Comparison of ENCODE assay signal across 19 mouse cellular contexts in the genomic region with DNA sequence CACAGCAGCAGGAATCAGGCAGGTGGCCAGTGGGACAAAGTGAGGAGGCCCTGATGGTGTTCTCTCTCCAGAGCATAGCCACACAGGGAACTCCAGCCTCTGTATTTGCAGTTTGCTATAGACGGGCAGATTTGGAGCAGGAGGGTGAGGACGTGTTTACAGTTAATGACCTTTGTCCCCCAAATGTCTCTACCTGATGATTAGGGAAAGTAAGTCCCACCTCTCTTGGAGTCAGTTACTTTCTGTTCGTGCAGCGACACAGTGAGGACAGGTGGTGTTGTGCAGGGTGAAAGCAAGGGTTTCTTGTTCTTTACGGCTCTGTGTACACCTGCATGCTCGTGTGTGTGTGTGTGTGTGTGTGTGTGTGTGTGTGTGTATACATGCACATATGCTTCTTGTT.
A peak's percentile ranks its signal among the peaks of the same experiment; 100 is the strongest.
DNase-seq lines count a peak whose midpoint lies in the region; ATAC-seq and TF ChIP-seq lines count a peak whose summit lies in the region.
"Had no signal": no experiment of that assay in that cellular context is flagged by ENCODE, and none has a peak within 500 bp of the region (broad histone marks: within the 10 kb centered on the region; RNA-seq: fewer than 3 reads in every experiment).

No protein-coding gene starts in this region.

- 43% methylated on average over 6 of the region's 6 CpGs for WGBS in intestine, embryonic 16.5 days
- 19% methylated on average over 6 of the region's 6 CpGs for WGBS in liver, adult 2 months
- 50% methylated on average over 6 of the region's 6 CpGs for WGBS in liver, embryonic 16.5 days (ENCODE audit: insufficient replicate concordance)
- 49% methylated on average over 6 of the region's 6 CpGs for WGBS in stomach, postnatal 0 days
- WGBS in hindbrain, embryonic 13.5 days = 81% methylated on average over 6 of the region's 6 CpGs

- no peaks in the 10 kb centered on the region for H3K79me2 ChIP-seq in liver, adult 2 months (ENCODE audit: control insufficient read depth, insufficient read depth, low read length)

- peak; percentile 91 for ATAC-seq in intestine, embryonic 16.5 days
- peak; percentile 86 for ATAC-seq in liver, embryonic 16.5 days (ENCODE audit: low read depth)
- ATAC-seq in stomach, postnatal 0 days (ENCODE audit: low FRiP score, low TSS enrichment) = peak; percentile 83
- no peak for ATAC-seq in hindbrain, embryonic 13.5 days (ENCODE audit: low FRiP score)
- ATAC-seq: forebrain, embryonic 13.5 days had no signal

- TF ChIP-seq POLR2A in liver, adult 2 months (IDR thresholded peaks at IDR 0.05; ENCODE audit: extremely low read depth, insufficient read depth, low read length) = no peak

- no peak overlapping the region for H3K27ac ChIP-seq in intestine, embryonic 16.5 days (ENCODE audit: low read length)
- no peak overlapping the region for H3K27ac ChIP-seq in liver, adult 2 months (replicated peaks; ENCODE audit: insufficient read depth, low read depth, low read length)
- peak overlapping the region; percentile 41; the same call in 1 of the 2 replicates for H3K27ac ChIP-seq in liver, embryonic 16.5 days (ENCODE audit: low read length)
- no peak overlapping the region for H3K27ac ChIP-seq in stomach, postnatal 0 days (replicated peaks)
- no peak overlapping the region for H3K27ac ChIP-seq in hindbrain, embryonic 13.5 days
- H3K27ac ChIP-seq: forebrain, embryonic 13.5 days; limb, embryonic 13.5 days; midbrain, embryonic 12.5 days; neural tube, embryonic 15.5 days had no signal

- H3K9me3 ChIP-seq in intestine, embryonic 16.5 days (ENCODE audit: control insufficient read depth, low read length) = no peaks in the 10 kb centered on the region
- H3K9me3 ChIP-seq in liver, embryonic 16.5 days (replicated peaks; ENCODE audit: control insufficient read depth, low read length) = no peaks in the 10 kb centered on the region
- H3K9me3 ChIP-seq in stomach, postnatal 0 days (ENCODE audit: control insufficient read depth, low read length) = no peaks in the 10 kb centered on the region
- H3K9me3 ChIP-seq in hindbrain, embryonic 13.5 days = no peaks in the 10 kb centered on the region
- H3K9me3 ChIP-seq: forebrain, embryonic 13.5 days; limb, embryonic 13.5 days; midbrain, embryonic 12.5 days; neural tube, embryonic 15.5 days had no signal

- no peaks in the 10 kb centered on the region for H3K4me1 ChIP-seq in intestine, embryonic 16.5 days (ENCODE audit: control insufficient read depth, insufficient read depth, low read length)
- peaks cover 3% of the 10 kb centered on the region; the same call in 1 of the 2 replicates for H3K4me1 ChIP-seq in liver, adult 2 months (ENCODE audit: control insufficient read depth, insufficient read depth, low read length)
- H3K4me1 ChIP-seq in liver, embryonic 16.5 days (ENCODE audit: control insufficient read depth, low read depth, low read length) = no peaks in the 10 kb centered on the region
- H3K4me1 ChIP-seq in stomach, postnatal 0 days (replicated peaks; ENCODE audit: control insufficient read depth, insufficient read depth) = no peaks in the 10 kb centered on the region
- H3K4me1 ChIP-seq in hindbrain, embryonic 13.5 days (replicated peaks) = no peaks in the 10 kb centered on the region
- H3K4me1 ChIP-seq: forebrain, embryonic 13.5 days; limb, embryonic 13.5 days; midbrain, embryonic 12.5 days; neural tube, embryonic 15.5 days had no signal

- no peak overlapping the region for H3K9ac ChIP-seq in intestine, embryonic 16.5 days (ENCODE audit: low read depth, low read length)
- H3K9ac ChIP-seq in liver, adult 2 months (ENCODE audit: low read depth, low read length) = peak overlapping the region; percentile 23; the same call in 1 of the 2 replicates
- H3K9ac ChIP-seq in liver, embryonic 16.5 days (ENCODE audit: low read depth, low read length) = no peak overlapping the region
- H3K9ac ChIP-seq in stomach, postnatal 0 days (ENCODE audit: low read length) = no peak overlapping the region
- H3K9ac ChIP-seq in hindbrain, embryonic 13.5 days = no peak overlapping the region
- H3K9ac ChIP-seq: forebrain, embryonic 13.5 days; limb, embryonic 13.5 days; midbrain, embryonic 12.5 days; neural tube, embryonic 15.5 days had no signal

- peak; percentile 71 for TF ChIP-seq CTCF in liver, adult 2 months (IDR thresholded peaks at IDR 0.05; ENCODE audit: low read depth, low read length)
- peak; percentile 67 for TF ChIP-seq CTCF in stomach, postnatal 0 days (IDR thresholded peaks at IDR 0.05; ENCODE audit: low read depth)

- TF ChIP-seq EP300 in stomach, postnatal 0 days (optimal IDR thresholded peaks at IDR 0.05) = no peak

- peak; percentile 85 for DNase-seq in liver, adult 2 months (ENCODE audit: extremely low read depth, low read depth, low spot score)
- peak; percentile 54 for DNase-seq in stomach, postnatal 0 days (ENCODE audit: low spot score)
- no peak for DNase-seq in right cerebral cortex, adult 18-20 months
- no peak for DNase-seq in heart, adult 18-20 months
- DNase-seq: adrenal gland, adult 8-10 months; B cell, adult 2 months; cerebellum, adult 2 months; cerebellum, postnatal 25 days; kidney, postnatal 36 days; lung, postnatal 10 days; thymus, postnatal 14 days had no signal

- H3K36me3 ChIP-seq in intestine, embryonic 16.5 days (ENCODE audit: control insufficient read depth, insufficient read depth, low read length) = no peaks in the 10 kb centered on the region
- H3K36me3 ChIP-seq in liver, adult 2 months (ENCODE audit: control insufficient read depth, insufficient read depth, low read length) = no peaks in the 10 kb centered on the region
- H3K36me3 ChIP-seq in liver, embryonic 16.5 days (ENCODE audit: control insufficient read depth, insufficient read depth) = no peaks in the 10 kb centered on the region
- no peaks in the 10 kb centered on the region for H3K36me3 ChIP-seq in stomach, postnatal 0 days (ENCODE audit: control insufficient read depth, insufficient read depth, low read length)
- H3K36me3 ChIP-seq in hindbrain, embryonic 13.5 days = no peaks in the 10 kb centered on the region
- H3K36me3 ChIP-seq: limb, embryonic 13.5 days; midbrain, embryonic 12.5 days; neural tube, embryonic 15.5 days had no signal

- no peak overlapping the region for H3K4me2 ChIP-seq in intestine, embryonic 16.5 days (ENCODE audit: low read depth, low read length)
- H3K4me2 ChIP-seq in liver, embryonic 16.5 days (ENCODE audit: low read depth, low read length) = no peak overlapping the region
- no peak overlapping the region for H3K4me2 ChIP-seq in stomach, postnatal 0 days (replicated peaks; ENCODE audit: low read depth)
- H3K4me2 ChIP-seq in hindbrain, embryonic 13.5 days = no peak overlapping the region
- H3K4me2 ChIP-seq: forebrain, embryonic 13.5 days; heart, embryonic 11.5 days; limb, embryonic 13.5 days; midbrain, embryonic 12.5 days; neural tube, embryonic 15.5 days had no signal

- no peak overlapping the region for H3K4me3 ChIP-seq in intestine, embryonic 16.5 days (ENCODE audit: low read length)
- H3K4me3 ChIP-seq in liver, adult 2 months (ENCODE audit: insufficient read depth, low read depth, low read length) = no peak overlapping the region
- H3K4me3 ChIP-seq in liver, embryonic 16.5 days (ENCODE audit: low read depth, low read length) = no peak overlapping the region
- no peak overlapping the region for H3K4me3 ChIP-seq in stomach, postnatal 0 days (ENCODE audit: low read depth, low read length)
- H3K4me3 ChIP-seq in hindbrain, embryonic 13.5 days = no peak overlapping the region
- H3K4me3 ChIP-seq: forebrain, embryonic 13.5 days; limb, embryonic 13.5 days; midbrain, embryonic 12.5 days; neural tube, embryonic 15.5 days had no signal

- H3K27me3 ChIP-seq in intestine, embryonic 16.5 days (replicated peaks; ENCODE audit: control insufficient read depth, insufficient read depth, low read length) = no peaks in the 10 kb centered on the region
- H3K27me3 ChIP-seq in liver, adult 2 months (ENCODE audit: control insufficient read depth, insufficient read depth, low read length) = no peaks in the 10 kb centered on the region
- no peaks in the 10 kb centered on the region for H3K27me3 ChIP-seq in liver, embryonic 16.5 days (ENCODE audit: control insufficient read depth, insufficient read depth, low read depth, low read length)
- no peaks in the 10 kb centered on the region for H3K27me3 ChIP-seq in stomach, postnatal 0 days (ENCODE audit: control insufficient read depth, insufficient read depth, low read length)
- H3K27me3 ChIP-seq in hindbrain, embryonic 13.5 days = no peaks in the 10 kb centered on the region
- H3K27me3 ChIP-seq: forebrain, embryonic 13.5 days; limb, embryonic 13.5 days; midbrain, embryonic 12.5 days; neural tube, embryonic 15.5 days had no signal

Comparison
In these comparisons a context has a peak if more than half of its experiments do, and no peak if none do; other contexts are left out.
1. DNase-seq: peak in liver, adult 2 months (single experiment) and stomach, postnatal 0 days (single experiment); none in right cerebral cortex, adult 18-20 months (single experiment) and heart, adult 18-20 months (0 of 2).